Mouse (Mus musculus) CH12.LX (cell line): ENCODE data around the gene Them7. TPM values are rescaled to one million over a fixed set of nuclear protein-coding genes. Genes with fewer than 3 reads are reported as not detected.
A peak's percentile ranks its signal among the peaks of the same experiment; 100 is the strongest.

Experiments used
- DNase-seq: peaks from one replicate; pipeline ENCODE4 v3.0.0-alpha.2; 2013; ENCODE audit errors: extremely low read depth
- H3K27ac ChIP-seq: 2 replicates; pipeline ENCODE4 v1.5.1; 2012; ENCODE audit warnings: low read depth, mild to moderate bottlenecking, control low read depth, moderate library complexity; ENCODE audit not compliant: insufficient read depth
- H3K27me3 ChIP-seq: replicated peaks from 2 replicates; pipeline ENCODE3; 2012; ENCODE audit warnings: inconsistent platforms
- H3K36me3 ChIP-seq, 2 experiments: replicated peaks in 1 of 2; 2 replicates each; pipeline versions ENCODE3 to v1.6.1; 2012; ENCODE audit warnings: inconsistent platforms in 1 of 2, low read length in 1 of 2, mild to moderate bottlenecking in 1 of 2, mixed read lengths in 1 of 2, moderate library complexity in 1 of 2; ENCODE audit not compliant: control insufficient read depth in 1 of 2, insufficient read depth in 1 of 2
- H3K4me1 ChIP-seq, 2 experiments: 2 replicates each; pipeline ENCODE4 v1.6.1; 2012; ENCODE audit warnings: inconsistent platforms in 1 of 2, moderate library complexity in 1 of 2; ENCODE audit not compliant: insufficient read depth in 2 of 2, control insufficient read depth in 1 of 2
- H3K4me2 ChIP-seq: 2 replicates; pipeline ENCODE4 v1.6.1; 2012; ENCODE audit warnings: low read depth, mild to moderate bottlenecking, control low read depth; ENCODE audit not compliant: poor library complexity, insufficient read depth, severe bottlenecking
- H3K4me3 ChIP-seq, 3 experiments: fragments of 150-350 bp in 1 of 3; sonication (generic) in 1 of 3; replicated peaks in 1 of 3; 2 replicates each; pipeline versions ENCODE3 to v1.5.1; 2011 to 2012; ENCODE audit warnings: low read depth in 2 of 3, low read length in 2 of 3, mild to moderate bottlenecking in 2 of 3, moderate library complexity in 2 of 3, control low read depth in 1 of 3, improper control_type of control experiment in 1 of 3, inconsistent platforms in 1 of 3, mixed read lengths in 1 of 3; ENCODE audit not compliant: poor library complexity in 1 of 3
- H3K79me2 ChIP-seq: replicated peaks from 2 replicates; pipeline ENCODE4 v1.6.1; 2012; ENCODE audit warnings: mild to moderate bottlenecking, moderate library complexity; ENCODE audit not compliant: control insufficient read depth, poor library complexity, insufficient read depth, severe bottlenecking; ENCODE audit errors: extremely low read depth
- H3K9ac ChIP-seq: 2 replicates; pipeline ENCODE4 v1.6.1; 2012; ENCODE audit warnings: low read depth, mild to moderate bottlenecking, control low read depth, moderate library complexity; ENCODE audit not compliant: insufficient read depth
- H3K9me3 ChIP-seq: replicated peaks from 2 replicates; pipeline ENCODE3; 2012; ENCODE audit warnings: low read length, inconsistent platforms, mixed read lengths
- CHD1 ChIP-seq: IDR thresholded peaks from 2 replicates; pipeline ENCODE4 v1.6.1; 2012; ENCODE audit warnings: low read depth, low read length, improper control_type of control experiment, inconsistent platforms
- CTCF ChIP-seq, 2 experiments: IDR thresholded peaks in 1 of 2; conservative IDR thresholded peaks in 1 of 2; 2 replicates each; pipeline ENCODE4 v1.5.1; 2011 to 2012; ENCODE audit warnings: low read depth in 2 of 2, low read length in 2 of 2, improper control_type of control experiment in 1 of 2, inconsistent platforms in 1 of 2, mild to moderate bottlenecking in 1 of 2, moderate library complexity in 1 of 2
- EP300 ChIP-seq: IDR thresholded peaks from 2 replicates; pipeline ENCODE4 v1.6.1; 2011; ENCODE audit warnings: low read length, improper control_type of control experiment
- HCFC1 ChIP-seq: IDR thresholded peaks from 2 replicates; pipeline ENCODE4 v1.6.1; 2012; ENCODE audit warnings: low read depth, mild to moderate bottlenecking, inconsistent platforms, low read length, improper control_type of control experiment
- IRF4 ChIP-seq: IDR thresholded peaks from 2 replicates; pipeline ENCODE4 v1.6.1; 2014; ENCODE audit warnings: low read depth, mild to moderate bottlenecking, inconsistent platforms, low read length, improper control_type of control experiment
- JUN ChIP-seq: IDR thresholded peaks from 2 replicates; pipeline ENCODE4 v1.6.1; 2011; ENCODE audit warnings: low read depth, mild to moderate bottlenecking, low read length, improper control_type of control experiment, moderate library complexity; ENCODE audit not compliant: insufficient read depth
- MAX ChIP-seq: IDR thresholded peaks from 2 replicates; pipeline ENCODE4 v1.6.1; 2011; ENCODE audit warnings: low read length, improper control_type of control experiment
- MEF2A ChIP-seq: IDR thresholded peaks from 2 replicates; pipeline ENCODE4 v1.6.1; 2014; ENCODE audit warnings: low read depth, mild to moderate bottlenecking, inconsistent platforms, low read length, improper control_type of control experiment, borderline replicate concordance
- MXI1 ChIP-seq: IDR thresholded peaks from 2 replicates; pipeline ENCODE4 v1.6.1; 2011; ENCODE audit warnings: mild to moderate bottlenecking, low read depth, low read length, improper control_type of control experiment
- MYC ChIP-seq: IDR thresholded peaks from 2 replicates; pipeline ENCODE4 v1.6.1; 2011; ENCODE audit warnings: low read depth, mild to moderate bottlenecking, improper control_type of control experiment, low read length
- NELFE ChIP-seq: IDR thresholded peaks from 2 replicates; pipeline ENCODE4 v1.6.1; 2011; ENCODE audit warnings: low read depth, low read length, improper control_type of control experiment
- PAX5 ChIP-seq: IDR thresholded peaks from 2 replicates; pipeline ENCODE4 v1.6.1; 2012; ENCODE audit warnings: low read length, inconsistent platforms, mixed read lengths
- POLR2A ChIP-seq: IDR thresholded peaks from 2 replicates; pipeline ENCODE4 v1.6.1; 2011; ENCODE audit warnings: low read depth, mild to moderate bottlenecking, improper control_type of control experiment, low read length
- POLR2AphosphoS2 ChIP-seq: IDR thresholded peaks from 2 replicates; pipeline ENCODE4 v1.6.1; 2011; ENCODE audit warnings: low read depth, low read length, improper control_type of control experiment
- RAD21 ChIP-seq: IDR thresholded peaks from 2 replicates; pipeline ENCODE4 v1.6.1; 2011; ENCODE audit warnings: low read depth, mild to moderate bottlenecking, low read length, improper control_type of control experiment, moderate library complexity
- SIN3A ChIP-seq: IDR thresholded peaks from 2 replicates; pipeline ENCODE4 v1.6.1; 2012; ENCODE audit warnings: low read length, improper control_type of control experiment, inconsistent platforms
- SMC3 ChIP-seq: IDR thresholded peaks from 2 replicates; pipeline ENCODE4 v1.6.1; 2011; ENCODE audit warnings: low read depth, low read length, improper control_type of control experiment
- TCF12 ChIP-seq: IDR thresholded peaks from 2 replicates; pipeline ENCODE4 v1.6.1; 2014; ENCODE audit warnings: low read depth, mild to moderate bottlenecking, inconsistent platforms, low read length, improper control_type of control experiment
- UBTF ChIP-seq: IDR thresholded peaks from 2 replicates; pipeline ENCODE4 v1.6.1; 2012; ENCODE audit warnings: low read depth, mild to moderate bottlenecking, inconsistent platforms, low read length, improper control_type of control experiment, moderate library complexity
- USF1 ChIP-seq: IDR thresholded peaks from 2 replicates; pipeline ENCODE4 v1.6.1; 2014; ENCODE audit warnings: low read depth, mild to moderate bottlenecking, inconsistent platforms, low read length, improper control_type of control experiment
- USF2 ChIP-seq: conservative IDR thresholded peaks from 2 replicates; pipeline ENCODE4 v1.6.1; 2011; ENCODE audit warnings: low read depth, low read length, improper control_type of control experiment
- dilution Hi-C: fragments of 300-500 bp; cut with MboI; formaldehyde crosslinking; loops from 2 replicates; pipeline ENCODE4 v1.14.3; 2020; ENCODE audit warnings: low sequenced_read_pairs; ENCODE audit not compliant: extremely low pct_unique_long_range_greater_than_20kb, extremely low pct_ligation_motif_present
- in situ Hi-C: fragments of 300-500 bp; cut with MboI; formaldehyde crosslinking; loops from 3 replicates; pipeline ENCODE4 v1.14.3; 2019; ENCODE audit warnings: low sequenced_read_pairs, low pct_ligation_motif_present, low pct_unique_long_range_greater_than_20kb, mixed read lengths
- polyA plus RNA-seq: library from polyadenylated mRNA; unstranded; fragments of >175 nt; gene quantifications from 2 replicates; pipeline ENCODE4 v1.2.1, GENCODE M21; 2012; ENCODE audit warnings: low read depth; ENCODE audit not compliant: insufficient read length
- total RNA-seq, 2 experiments: library from RNA; depleted of rRNA; stranded (reverse); fragments of 300-350 nt in 1 of 2; fragments of >200 nt in 1 of 2; gene quantifications; 2 replicates each; pipeline ENCODE4 v1.2.3; 2012 to 2014

Them7 gene
- total and polyA plus RNA-seq, 3 experiments: not detected

GRCm38 (mm10) chr2:105311991-105312390, 87.9 kb downstream of the Them7 start:
- no peak overlapping the region for H3K9ac ChIP-seq
- H3K9me3 ChIP-seq: no peaks in the 10 kb centered on the region
- no peaks in the 10 kb centered on the region for H3K27me3 ChIP-seq
- H3K36me3 ChIP-seq: no peaks in the 10 kb centered on the region
- peaks cover 2 to 30% of the 10 kb centered on the region in 2 experiments; a peak in 3 of 4 replicates for H3K4me1 ChIP-seq
- H3K4me2 ChIP-seq: no peak overlapping the region
- peak; percentile 34 for DNase-seq
- no peak overlapping the region for H3K27ac ChIP-seq
- dilution Hi-C loops: no loop called here
- in situ Hi-C loops: no loop called here
- no peak overlapping the region for H3K4me3 ChIP-seq
- peak; percentile 18; the same call in 1 of the 2 replicates for TF ChIP-seq IRF4
- TF ChIP-seq HCFC1: no peak
- no peaks in the 10 kb centered on the region for H3K79me2 ChIP-seq

GRCm38 (mm10) chr2:105313077-105313476, 89.0 kb downstream of the Them7 start:
- dilution Hi-C loops: no loop called here
- Histone ChIP-seq H3K4me1 (peaks cover 2 to 30% of the 10 kb centered on the region in 2 experiments; a peak in 3 of 4 replicates), H3K9ac (no peak overlapping the region), H3K36me3 (no peaks in the 10 kb centered on the region), H3K79me2 (no peaks in the 10 kb centered on the region), H3K9me3 (no peaks in the 10 kb centered on the region), H3K4me2 (no peak overlapping the region), H3K4me3 (no peak overlapping the region), H3K27me3 (no peaks in the 10 kb centered on the region), H3K27ac (no peak overlapping the region)
- DNase-seq: peak; percentile 67
- in situ Hi-C loops: no loop called here
- 0 out of 2 replicates have a peak, but pooled peaks have one; percentile 60 for TF ChIP-seq MYC
- peak; percentile 30; the same call in 1 of the 2 replicates for TF ChIP-seq MXI1
- TF ChIP-seq SIN3A: no peak
- peak; percentile 75 for TF ChIP-seq EP300
- peak; percentile 82 for TF ChIP-seq IRF4
- TF ChIP-seq JUN: peak; percentile 24; the same call in 1 of the 2 replicates
- peak; percentile 51; the same call in 1 of the 2 replicates for TF ChIP-seq MEF2A
- TF ChIP-seq CTCF (conservative IDR thresholded peaks at IDR 0.05 in 1 of 2, IDR thresholded peaks at IDR 0.05 in 1 of 2; ENCODE audit: low read depth in 2 of 2, low read length in 2 of 2): no peak
- TF ChIP-seq TCF12: peak; percentile 50

DNA sequence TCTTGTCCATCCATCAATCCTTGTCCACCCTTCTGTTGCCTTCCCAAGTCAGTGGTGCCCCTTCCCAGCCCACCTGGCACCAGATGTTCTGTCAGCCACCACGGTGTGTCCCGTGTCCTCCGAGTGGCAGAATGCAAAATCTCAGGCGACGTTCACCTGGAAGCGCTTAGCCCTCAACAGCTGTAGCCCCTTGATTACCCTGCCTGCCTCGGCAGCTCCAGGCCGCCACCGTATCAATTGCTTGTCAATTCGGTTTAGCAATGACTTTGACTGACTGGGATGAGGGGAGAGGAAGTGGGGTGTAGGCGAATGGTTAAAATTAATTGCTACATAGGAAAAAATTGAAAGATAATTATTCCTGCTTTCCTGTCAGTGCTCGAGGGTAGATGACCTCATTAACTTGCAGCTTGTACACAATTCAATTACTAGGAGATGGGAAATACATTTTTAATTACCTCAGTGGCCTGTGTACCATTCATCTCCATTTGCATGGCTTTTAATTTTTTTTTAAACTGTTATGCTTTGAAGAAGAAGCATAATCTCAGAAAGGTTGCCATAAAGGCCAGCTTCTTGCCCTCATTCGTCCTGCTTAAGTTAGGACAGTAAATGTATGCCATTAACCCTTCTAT, 93.5 kb downstream of the Them7 start:
- TF ChIP-seq USF2 (no peak), POLR2A (no peak), USF1 (no peak), PAX5 (no peak), NELFE (no peak), CHD1 (no peak), SMC3 (no peak), HCFC1 (no peak), MAX (no peak), UBTF (no peak), POLR2AphosphoS2 (no peak), RAD21 (no peak)
- TF ChIP-seq, all 38 proteins: peak for 0
- no peaks in the 10 kb centered on the region for H3K36me3 ChIP-seq
- no peak overlapping the region for H3K9ac ChIP-seq
- H3K27ac ChIP-seq: no peak overlapping the region
- no peaks in the 10 kb centered on the region for H3K9me3 ChIP-seq
- H3K4me2 ChIP-seq: no peak overlapping the region
- dilution Hi-C loops: no loop called here
- in situ Hi-C loops: no loop called here
- H3K4me1 ChIP-seq: peaks cover 1 to 16% of the 10 kb centered on the region in 2 experiments; a peak in 3 of 4 replicates
- no peak overlapping the region for H3K4me3 ChIP-seq
- no peaks in the 10 kb centered on the region for H3K27me3 ChIP-seq
- H3K79me2 ChIP-seq: no peaks in the 10 kb centered on the region
- DNase-seq: no peak
